Mouse (Mus musculus) lung, postnatal 0 days (tissue): Measurements from ENCODE around the gene Vav2. TPM values are rescaled to one million over a fixed set of nuclear protein-coding genes. Genes with fewer than 3 reads are reported as not detected.

Source experiments
- ATAC-seq: fragments of 200-750 bp; cut with Nextera tagmentation; 2 replicates; pipeline ENCODE4 v1.8.0; 2017; ENCODE audit warnings: moderate library complexity
- DNase-seq: peaks from one replicate; pipeline ENCODE4 v3.0.0-alpha.2; 2016; ENCODE audit warnings: low spot score
- H3K27ac ChIP-seq: fragments of 300-500 bp; sonication (generic); 2 replicates; pipeline ENCODE4 v1.5.1; 2014; ENCODE audit warnings: antibody characterized with exemption, mild to moderate bottlenecking, low read length, mixed read lengths
- H3K27me3 ChIP-seq: fragments of 300-500 bp; sonication (generic); replicated peaks from 2 replicates; pipeline ENCODE4 v1.6.1; 2014; ENCODE audit warnings: low read length, mixed read lengths; ENCODE audit not compliant: insufficient read depth
- H3K36me3 ChIP-seq: fragments of 300-500 bp; sonication (generic); 2 replicates; pipeline ENCODE4 v1.6.1; 2014; ENCODE audit warnings: low read length, mixed read lengths; ENCODE audit not compliant: insufficient read depth
- H3K4me1 ChIP-seq: fragments of 300-500 bp; sonication (generic); 2 replicates; pipeline ENCODE4 v1.6.1; 2014; ENCODE audit warnings: antibody characterized with exemption, low read depth, low read length, mixed read lengths; ENCODE audit not compliant: insufficient read depth
- H3K4me2 ChIP-seq: fragments of 300-500 bp; sonication (generic); replicated peaks from 2 replicates; pipeline ENCODE4 v1.6.1; 2014; ENCODE audit warnings: low read depth, mild to moderate bottlenecking, low read length, moderate library complexity, mixed read lengths
- H3K4me3 ChIP-seq: fragments of 300-500 bp; sonication (generic); 2 replicates; pipeline ENCODE4 v1.5.1; 2014; ENCODE audit warnings: low read depth, low read length
- H3K9ac ChIP-seq: fragments of 300-500 bp; sonication (generic); replicated peaks from 2 replicates; pipeline ENCODE4 v1.6.1; 2014; ENCODE audit warnings: low read depth, mild to moderate bottlenecking
- H3K9me3 ChIP-seq: fragments of 300-500 bp; sonication (generic); 2 replicates; pipeline ENCODE4 v1.6.1; 2016; ENCODE audit warnings: low read length, mixed read lengths
- CTCF ChIP-seq: IDR thresholded peaks from 2 replicates; pipeline ENCODE4 v1.5.1; 2016; ENCODE audit warnings: antibody characterized with exemption, mild to moderate bottlenecking
- EP300 ChIP-seq: IDR thresholded peaks from 2 replicates; pipeline ENCODE4 v1.6.1; 2016; ENCODE audit warnings: antibody characterized with exemption, mild to moderate bottlenecking, control low read depth
- WGBS: fragments of 180-500 bp; shearing (Covaris S2); extraction: QIAGEN DNeasy Blood & Tissue Kit; methylation state at CpG from one replicate; pipeline ENCODE4 v1.1.7; 2014; 5-methylcytosine and 5-hydroxymethylcytosine counted together
- polyA plus RNA-seq: library from polyadenylated mRNA; unstranded; fragments of >200 nt; fragmentation: Nextera tagmentation; extraction: Ambion mirVana; gene quantifications from 2 replicates; pipeline ENCODE4 v1.2.1, GENCODE M21; 2015

Gene Vav2
- polyA plus RNA-seq, 1 experiment from 2014 or later: 12.1 TPM

- Histone ChIP-seq H3K9ac (no peak overlapping the region), H3K27ac (peak overlapping the region; percentile 73; the same call in 1 of the 2 replicates), H3K27me3 (no peaks in the 10 kb centered on the region), H3K4me1 (peaks cover 8% of the 10 kb centered on the region; the same call in 1 of the 2 replicates), H3K4me3 (no peak overlapping the region), H3K9me3 (no peaks in the 10 kb centered on the region), H3K4me2 (no peak overlapping the region), H3K36me3 (no peaks in the 10 kb centered on the region)
- TF ChIP-seq EP300 (no peak), CTCF (no peak)
- DNase-seq (peak; percentile 70), ATAC-seq (peak; percentile 64)
- 41% methylated on average over 4 of the region's 4 CpGs for WGBS
Observed at GRCm38 (mm10) chr2:27381698-27382097, 45.1 kb downstream of the Vav2 start.

- peaks cover 8% of the 10 kb centered on the region; the same call in 1 of the 2 replicates for H3K4me1 ChIP-seq
- DNase-seq: no peak
- no peaks in the 10 kb centered on the region for H3K36me3 ChIP-seq
- H3K9ac ChIP-seq: no peak overlapping the region
- ATAC-seq: no peak
- H3K4me2 ChIP-seq: no peak overlapping the region
- peak overlapping the region; percentile 73; the same call in 1 of the 2 replicates for H3K27ac ChIP-seq
- no peaks in the 10 kb centered on the region for H3K27me3 ChIP-seq
- no peak overlapping the region for H3K4me3 ChIP-seq
- H3K9me3 ChIP-seq: no peaks in the 10 kb centered on the region
- TF ChIP-seq CTCF: no peak
- no peak for TF ChIP-seq EP300
- WGBS: 66% methylated on average over 3 of the region's 3 CpGs
Observed at GRCm38 (mm10) chr2:27381254-27381653, 45.6 kb downstream of the Vav2 start.

- no peak overlapping the region for H3K27ac ChIP-seq
- 31% methylated on average over 4 of the region's 4 CpGs for WGBS
- H3K9ac ChIP-seq: no peak overlapping the region
- H3K9me3 ChIP-seq: no peaks in the 10 kb centered on the region
- ATAC-seq (no peak), DNase-seq (no peak)
- H3K4me1 ChIP-seq: peaks cover 8% of the 10 kb centered on the region; the same call in 1 of the 2 replicates
- no peak for TF ChIP-seq EP300
- TF ChIP-seq CTCF: no peak
- H3K4me2 ChIP-seq: no peak overlapping the region
- no peaks in the 10 kb centered on the region for H3K36me3 ChIP-seq
- no peaks in the 10 kb centered on the region for H3K27me3 ChIP-seq
- H3K4me3 ChIP-seq: no peak overlapping the region
Observed at GRCm38 (mm10) chr2:27377876-27378275, 49.0 kb downstream of the Vav2 start.

DNA sequence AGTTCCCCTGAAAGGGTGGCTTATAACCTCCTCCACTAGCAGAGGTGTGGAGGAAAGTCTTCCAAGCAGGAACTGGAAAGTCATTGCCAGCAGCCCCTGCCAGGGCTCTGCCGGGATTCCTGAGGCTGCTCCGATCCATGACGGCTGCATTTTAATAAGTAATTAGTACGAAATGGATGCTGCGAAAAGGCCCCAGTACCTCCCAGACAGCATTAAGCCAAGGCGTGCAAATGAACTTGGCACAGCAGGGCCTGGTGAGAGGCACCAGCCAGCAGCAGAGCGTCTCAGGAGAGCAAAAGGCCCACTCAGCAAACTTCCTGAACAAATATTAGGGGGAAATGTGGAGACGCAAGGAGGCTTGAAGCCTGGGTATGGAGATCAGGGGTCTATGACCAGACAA, 49.7 kb downstream of the Vav2 start:
- ATAC-seq: no peak
- 50% methylated on average over 8 of the region's 8 CpGs for WGBS

GRCm38 (mm10) chr2:27375141-27375540, 51.7 kb downstream of the Vav2 start:
- TF ChIP-seq CTCF: no peak
- TF ChIP-seq EP300: no peak
- 0 out of 2 replicates have a peak, but pooled peaks cover 8% of the 10 kb centered on the region for H3K4me1 ChIP-seq

More for the DNA sequence above, 49.7 kb downstream of the Vav2 start:
- no peak for DNase-seq
- no peaks in the 10 kb centered on the region for H3K9me3 ChIP-seq
- peaks cover 8% of the 10 kb centered on the region; the same call in 1 of the 2 replicates for H3K4me1 ChIP-seq
- TF ChIP-seq EP300: no peak
- TF ChIP-seq CTCF: no peak
- no peaks in the 10 kb centered on the region for H3K36me3 ChIP-seq
- no peak overlapping the region for H3K9ac ChIP-seq
- H3K27ac ChIP-seq: no peak overlapping the region
- no peak overlapping the region for H3K4me2 ChIP-seq
- no peak overlapping the region for H3K4me3 ChIP-seq
- H3K27me3 ChIP-seq: no peaks in the 10 kb centered on the region

GRCm38 (mm10) chr2:27373349-27373748, 53.5 kb downstream of the Vav2 start:
- no peaks in the 10 kb centered on the region for H3K9me3 ChIP-seq
- H3K4me1 ChIP-seq: 0 out of 2 replicates have a peak, but pooled peaks cover 8% of the 10 kb centered on the region
- no peak overlapping the region for H3K9ac ChIP-seq
- no peak for ATAC-seq
- no peak overlapping the region for H3K4me2 ChIP-seq
- H3K27me3 ChIP-seq: no peaks in the 10 kb centered on the region
- no peak overlapping the region for H3K27ac ChIP-seq
- TF ChIP-seq EP300: no peak
- no peak for TF ChIP-seq CTCF
- H3K4me3 ChIP-seq: no peak overlapping the region
- WGBS: 31% methylated on average over 12 of the region's 12 CpGs
- DNase-seq: no peak
- no peaks in the 10 kb centered on the region for H3K36me3 ChIP-seq

More at GRCm38 (mm10) chr2:27375141-27375540, 51.7 kb downstream of the Vav2 start:
- H3K9ac ChIP-seq: no peak overlapping the region
- no peak overlapping the region for H3K27ac ChIP-seq
- H3K36me3 ChIP-seq: no peaks in the 10 kb centered on the region
- 47% methylated on average over 3 of the region's 3 CpGs for WGBS
- DNase-seq: no peak
- H3K27me3 ChIP-seq: no peaks in the 10 kb centered on the region
- H3K9me3 ChIP-seq: no peaks in the 10 kb centered on the region
- ATAC-seq: no peak
- no peak overlapping the region for H3K4me3 ChIP-seq
- no peak overlapping the region for H3K4me2 ChIP-seq
